Mouse (Mus musculus) granulocyte monocyte progenitor cell, adult 5-6 weeks (primary cell): ENCODE measurements around the gene Krt25. TPM values are rescaled to one million over a fixed set of nuclear protein-coding genes. Genes with fewer than 3 reads are reported as not detected.

ENCODE experiments used
- ATAC-seq: replicated peaks from 2 replicates; pipeline ENCODE4 v1.8.0; 2016; ENCODE audit warnings: mild to moderate bottlenecking, moderate TSS enrichment, inconsistent platforms; ENCODE audit not compliant: poor library complexity, severe bottlenecking
- total RNA-seq, 2 experiments: library from RNA; stranded (forward) in 1 of 2; stranded (reverse) in 1 of 2; fragments of 200-712, 200-1000 nt in 1 of 2; fragments of >200 nt in 1 of 2; fragmentation: Nextera tagmentation in 1 of 2; gene quantifications; 2 replicates each; pipeline ENCODE4 v1.2.3; 2014 to 2017

Krt25 gene
- total RNA-seq, 2 experiments from 2014 or later = not detected

DNA sequence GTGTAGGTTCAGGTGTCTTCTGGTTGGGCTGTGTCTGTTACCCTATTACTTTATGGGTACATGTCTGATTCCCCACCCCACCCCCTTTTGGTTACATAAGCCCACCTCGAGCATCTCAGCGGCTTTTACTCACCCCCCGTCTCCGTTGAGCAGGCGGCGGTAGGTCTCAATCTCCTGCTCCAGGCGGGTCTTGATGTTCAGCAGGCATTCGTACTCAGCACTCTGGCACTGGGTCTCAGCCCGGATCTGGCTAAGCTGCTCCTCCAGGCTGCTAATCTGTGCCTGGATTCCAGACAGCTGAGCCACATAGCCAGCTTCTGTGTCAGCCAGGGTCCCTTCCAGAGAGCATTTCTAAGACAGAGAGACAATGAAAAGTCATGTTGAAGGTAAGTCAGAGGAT is 41.6 kb downstream of the Krt25 start:
- ATAC-seq = no peak

- no peak for ATAC-seq
These were observed 42.8 kb downstream of the Krt25 start for GRCm38 (mm10) chr11:99279986-99280385.

- no peak for ATAC-seq
These were observed 46.0 kb downstream of the Krt25 start for GRCm38 (mm10) chr11:99276786-99277185.

DNA sequence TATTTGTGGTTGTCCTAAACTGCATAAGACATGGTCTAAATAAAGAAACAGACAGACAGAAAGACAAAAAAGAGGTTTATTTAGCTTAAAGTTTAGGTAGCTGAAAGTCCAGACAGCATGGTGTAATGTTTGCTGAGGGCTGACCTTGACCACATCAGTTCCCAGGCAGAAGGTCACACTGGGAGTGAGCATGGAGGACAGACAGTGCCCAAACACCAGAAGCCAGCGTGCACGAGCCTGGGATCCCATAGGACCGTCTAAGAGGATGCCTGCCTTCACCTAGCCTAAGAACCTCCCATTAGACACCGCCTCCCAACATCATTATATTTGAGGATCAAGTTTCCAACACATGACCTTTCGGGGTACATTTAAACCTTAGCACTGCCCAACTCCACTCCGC is 47.1 kb downstream of the Krt25 start:
- ATAC-seq = no peak

GRCm38 (mm10) chr11:99272721-99273120 is 50.0 kb downstream of the Krt25 start:
- ATAC-seq = no peak

GRCm38 (mm10) chr11:99269192-99269591 is 53.6 kb downstream of the Krt25 start:
- ATAC-seq = no peak

GRCm38 (mm10) chr11:99265796-99266195 is 57.0 kb downstream of the Krt25 start:
- ATAC-seq = no peak

Other genes starting within 250 kb of the Krt25 start
- 2.8 and 3.0 TPM in 2 replicates for gene Tns4, start 233.6 kb downstream of the Krt25 start, total RNA-seq (2014; fragmentation: Nextera tagmentation)
- 0.62 and 3.1 TPM in 2 replicates for gene Tns4, start 233.6 kb downstream of the Krt25 start, total RNA-seq (2017)
- gene Ccr7, start 167.9 kb downstream of the Krt25 start, total RNA-seq (2014; fragmentation: Nextera tagmentation) = not detected in 2 replicates
- gene Ccr7, start 167.9 kb downstream of the Krt25 start, total RNA-seq (2017) = 0.34 TPM in 1 of 2 replicates, not detected in the other
- 91.7 and 118 TPM in 2 replicates for gene Smarce1, start 91.9 kb downstream of the Krt25 start, total RNA-seq (2014; fragmentation: Nextera tagmentation)
- gene Smarce1, start 91.9 kb downstream of the Krt25 start, total RNA-seq (2017) = 256 and 293 TPM in 2 replicates
- not detected in 2 replicates for gene Krt222, start 78.9 kb downstream of the Krt25 start, total RNA-seq (2014; fragmentation: Nextera tagmentation)
- gene Krt222, start 78.9 kb downstream of the Krt25 start, total RNA-seq (2017) = not detected in 2 replicates
- gene Krt24, start 37.7 kb downstream of the Krt25 start, total RNA-seq (2014; fragmentation: Nextera tagmentation) = not detected in 2 replicates
- not detected in 2 replicates for gene Krt24, start 37.7 kb downstream of the Krt25 start, total RNA-seq (2017)
- gene Krt26, start 15.0 kb upstream of the Krt25 start, total RNA-seq (2014; fragmentation: Nextera tagmentation) = not detected in 2 replicates
- not detected in 2 replicates for gene Krt26, start 15.0 kb upstream of the Krt25 start, total RNA-seq (2017)
- not detected in 2 replicates for gene Krt27, start 28.2 kb upstream of the Krt25 start, total RNA-seq (2014; fragmentation: Nextera tagmentation)
- not detected in 2 replicates for gene Krt27, start 28.2 kb upstream of the Krt25 start, total RNA-seq (2017)
- gene Krt28, start 52.0 kb upstream of the Krt25 start, total RNA-seq (2014; fragmentation: Nextera tagmentation) = not detected in 2 replicates
- gene Krt28, start 52.0 kb upstream of the Krt25 start, total RNA-seq (2017) = not detected in 2 replicates
- gene Krt10, start 66.4 kb upstream of the Krt25 start, total RNA-seq (2014; fragmentation: Nextera tagmentation) = 1.7 and 7.5 TPM in 2 replicates
- gene Krt10, start 66.4 kb upstream of the Krt25 start, total RNA-seq (2017) = 0.39 TPM in 1 of 2 replicates, not detected in the other
- not detected in 2 replicates for gene Krt12, start 99.3 kb upstream of the Krt25 start, total RNA-seq (2014; fragmentation: Nextera tagmentation)
- not detected in 2 replicates for gene Krt12, start 99.3 kb upstream of the Krt25 start, total RNA-seq (2017)
- gene Krt20, start 115.2 kb upstream of the Krt25 start, total RNA-seq (2014; fragmentation: Nextera tagmentation) = not detected in 2 replicates
- not detected in 2 replicates for gene Krt20, start 115.2 kb upstream of the Krt25 start, total RNA-seq (2017)
- gene Krt23, start 170.2 kb upstream of the Krt25 start, total RNA-seq (2014; fragmentation: Nextera tagmentation) = not detected in 2 replicates
- gene Krt23, start 170.2 kb upstream of the Krt25 start, total RNA-seq (2017) = not detected in 2 replicates
- not detected in 2 replicates for gene Krt39, start 198.4 kb upstream of the Krt25 start, total RNA-seq (2014; fragmentation: Nextera tagmentation)
- not detected in 2 replicates for gene Krt39, start 198.4 kb upstream of the Krt25 start, total RNA-seq (2017)
- not detected in 2 replicates for gene Krt40, start 220.2 kb upstream of the Krt25 start, total RNA-seq (2014; fragmentation: Nextera tagmentation)
- not detected in 2 replicates for gene Krt40, start 220.2 kb upstream of the Krt25 start, total RNA-seq (2017)
- not detected in 2 replicates for gene Krtap3-3, start 227.9 kb upstream of the Krt25 start, total RNA-seq (2014; fragmentation: Nextera tagmentation)
- not detected in 2 replicates for gene Krtap3-3, start 227.9 kb upstream of the Krt25 start, total RNA-seq (2017)
- gene Krtap3-2, start 233.9 kb upstream of the Krt25 start, total RNA-seq (2014; fragmentation: Nextera tagmentation) = not detected in 2 replicates
- not detected in 2 replicates for gene Krtap3-2, start 233.9 kb upstream of the Krt25 start, total RNA-seq (2017)
- gene Gm11939, start 236.5 kb upstream of the Krt25 start, total RNA-seq (2014; fragmentation: Nextera tagmentation) = not detected in 2 replicates
- not detected in 2 replicates for gene Gm11939, start 236.5 kb upstream of the Krt25 start, total RNA-seq (2017)
- not detected in 2 replicates for gene Krtap3-1, start 243.7 kb upstream of the Krt25 start, total RNA-seq (2014; fragmentation: Nextera tagmentation)
- gene Krtap3-1, start 243.7 kb upstream of the Krt25 start, total RNA-seq (2017) = not detected in 2 replicates